Mouse (Mus musculus) liver, embryonic 12.5 days (tissue): ENCODE data around the gene Gm27027. TPM values are rescaled to one million over a fixed set of nuclear protein-coding genes. Genes with fewer than 3 reads are reported as not detected.

ENCODE experiments used
- ATAC-seq: fragments of 200-750 bp; cut with Nextera tagmentation; 2 replicates; pipeline ENCODE4 v1.8.0; 2017; ENCODE audit warnings: moderate number of reproducible peaks, mild to moderate bottlenecking, moderate library complexity
- H3K27ac ChIP-seq: fragments of 300-500 bp; sonication (generic); 2 replicates; pipeline ENCODE4 v1.5.1; 2016; ENCODE audit warnings: mild to moderate bottlenecking
- H3K27me3 ChIP-seq: fragments of 300-500 bp; sonication (generic); replicated peaks from 2 replicates; pipeline ENCODE4 v1.6.1; 2016; ENCODE audit warnings: mild to moderate bottlenecking, moderate library complexity
- H3K36me3 ChIP-seq: fragments of 300-500 bp; sonication (generic); 2 replicates; pipeline ENCODE4 v1.6.1; 2016; ENCODE audit warnings: mild to moderate bottlenecking, moderate library complexity
- H3K4me1 ChIP-seq: fragments of 300-500 bp; sonication (generic); 2 replicates; pipeline ENCODE4 v1.6.1; 2016
- H3K4me2 ChIP-seq: fragments of 300-500 bp; sonication (generic); 2 replicates; pipeline ENCODE4 v1.6.1; 2016; ENCODE audit warnings: mild to moderate bottlenecking, moderate library complexity
- H3K4me3 ChIP-seq: fragments of 300-500 bp; sonication (generic); 2 replicates; pipeline ENCODE4 v1.5.1; 2016; ENCODE audit warnings: mild to moderate bottlenecking, moderate library complexity
- H3K9ac ChIP-seq: fragments of 300-500 bp; sonication (generic); 2 replicates; pipeline ENCODE4 v1.6.1; 2016; ENCODE audit warnings: mild to moderate bottlenecking, moderate library complexity
- H3K9me3 ChIP-seq: fragments of 300-500 bp; sonication (generic); replicated peaks from 2 replicates; pipeline ENCODE4 v1.6.1; 2016; ENCODE audit warnings: mild to moderate bottlenecking, moderate library complexity
- WGBS: fragments of 180-500 bp; shearing (Covaris S2); methylation state at CpG from one replicate; pipeline ENCODE4 v1.1.7; 2016; ENCODE audit not compliant: insufficient replicate concordance; 5-methylcytosine and 5-hydroxymethylcytosine counted together
- polyA plus RNA-seq: library from polyadenylated mRNA; unstranded; fragments of >200 nt; fragmentation: Nextera tagmentation; extraction: Ambion mirVana; gene quantifications from 2 replicates; pipeline ENCODE4 v1.2.1, GENCODE M21; 2016

Gene Gm27027
- polyA plus RNA-seq, 1 experiment from 2014 or later, result not detected

- no peaks in the 10 kb centered on the region for H3K36me3 ChIP-seq
- no peaks in the 10 kb centered on the region for H3K4me1 ChIP-seq
- no peak overlapping the region for H3K9ac ChIP-seq
- no peak overlapping the region for H3K4me3 ChIP-seq
- 69% methylated on average over 5 of the region's 5 CpGs for WGBS
- H3K9me3 ChIP-seq, result no peaks in the 10 kb centered on the region
- no peak overlapping the region for H3K4me2 ChIP-seq
- H3K27ac ChIP-seq, result no peak overlapping the region
- H3K27me3 ChIP-seq, result 0 out of 2 replicates have a peak, but pooled peaks cover 3% of the 10 kb centered on the region
- ATAC-seq, result no peak
These were observed 86.4 kb downstream of the Gm27027 start for GRCm38 (mm10) chr2:93909716-93910115.

DNA sequence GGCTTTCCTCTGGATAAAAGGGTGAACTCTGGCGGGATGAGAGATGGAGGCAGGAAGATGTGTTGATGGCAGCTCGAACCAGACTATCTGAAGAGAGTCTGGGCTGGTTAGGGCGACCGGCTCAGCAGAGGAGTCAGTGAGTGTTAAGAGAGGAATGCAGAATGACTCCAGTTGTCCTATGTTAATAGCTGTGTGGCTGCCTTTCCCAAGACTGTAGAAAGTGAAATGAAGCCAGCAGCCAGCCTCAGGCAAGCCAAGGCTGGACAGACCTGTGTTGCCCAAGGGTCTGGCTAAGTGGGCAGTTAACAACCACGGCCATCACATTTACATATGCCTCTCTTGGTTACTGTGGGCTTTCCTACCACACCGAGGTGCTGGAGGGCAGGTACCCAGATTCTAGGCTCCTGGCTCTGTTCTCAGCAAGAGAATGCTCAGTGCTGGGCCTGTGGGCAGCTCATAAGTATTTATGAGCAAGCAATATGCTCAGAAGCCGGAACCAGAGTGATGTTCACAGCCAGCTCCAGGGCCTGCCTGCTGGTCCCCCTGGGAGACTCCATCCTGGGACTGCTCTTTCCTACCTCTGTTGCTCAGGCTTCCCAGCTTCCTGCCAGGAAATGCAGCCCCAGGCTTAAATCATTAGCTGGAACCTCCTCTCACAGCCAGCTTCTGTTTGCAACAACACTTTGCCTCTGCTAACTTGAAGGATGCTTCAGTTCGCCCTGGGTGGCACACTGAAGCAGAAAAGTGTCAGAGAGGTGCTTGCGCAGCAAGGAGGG is 88.4 kb downstream of the Gm27027 start:
- Histone ChIP-seq H3K4me2 (no peak overlapping the region), H3K9me3 (no peaks in the 10 kb centered on the region), H3K27ac (no peak overlapping the region), H3K4me1 (0 out of 2 replicates have a peak, but pooled peaks cover 5% of the 10 kb centered on the region), H3K27me3 (0 out of 2 replicates have a peak, but pooled peaks cover 3% of the 10 kb centered on the region), H3K36me3 (no peaks in the 10 kb centered on the region), H3K4me3 (no peak overlapping the region), H3K9ac (no peak overlapping the region)
- 47% methylated on average over 9 of the region's 9 CpGs for WGBS
- ATAC-seq, result no peak

Other genes with a start within 250 kb of the Gm27027 start
- 43.9 and 47.0 TPM in 2 replicates for gene Ext2, start 173.8 kb downstream of the Gm27027 start, polyA plus RNA-seq
- gene Accs, start 146.4 kb downstream of the Gm27027 start, polyA plus RNA-seq, result 1.4 and 2.3 TPM in 2 replicates
- gene Accsl, start 127.2 kb downstream of the Gm27027 start, polyA plus RNA-seq, result not detected in 2 replicates
- gene Gm13889, start 39.2 kb downstream of the Gm27027 start, polyA plus RNA-seq, result 3.2 and 3.8 TPM in 2 replicates
- 41.6 and 41.8 TPM in 2 replicates for gene Alkbh3, start 14.5 kb upstream of the Gm27027 start, polyA plus RNA-seq
- 70.3 and 70.5 TPM in 2 replicates for gene Hsd17b12, start 161.6 kb upstream of the Gm27027 start, polyA plus RNA-seq